Mouse (Mus musculus): ENCODE results near the gene Krt24. TPM values are rescaled to one million over a fixed set of nuclear protein-coding genes. Genes with fewer than 3 reads are reported as not detected.
A peak's percentile ranks its signal among the peaks of the same experiment; 100 is the strongest.

Krt24 gene
- not detected for total RNA-seq (2021)
- long read RNA-seq, experiment 1: 0 reads
- long read RNA-seq, experiment 2: 0 reads

DNA sequence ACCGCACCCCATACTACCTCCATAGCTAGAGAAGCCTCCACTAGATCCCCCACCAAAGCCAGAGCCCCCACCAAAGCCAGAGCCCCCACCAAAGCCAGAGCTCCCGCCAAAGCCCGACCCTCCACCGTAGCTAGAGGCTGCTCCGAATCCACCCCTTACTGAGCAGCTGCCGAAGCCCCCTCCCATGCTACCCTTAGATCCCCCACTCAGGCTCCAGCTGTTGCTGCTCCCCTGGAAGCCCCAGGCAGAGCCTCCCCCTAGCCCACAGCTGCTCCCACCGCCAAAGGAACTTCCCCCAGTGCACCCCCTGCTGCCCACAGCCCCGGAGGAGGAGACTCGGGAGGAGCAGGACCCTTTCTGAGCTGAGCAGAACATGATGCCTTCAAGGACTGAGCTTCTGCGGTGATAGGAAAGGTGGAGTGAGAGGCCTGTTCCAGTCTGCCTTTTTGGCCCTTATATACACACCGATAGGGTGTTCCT lies at the start of gene Krt24:
Gene Krt24, minus strand, starts transcription at position 430 of the 480 bp plus-strand sequence.
- no peak for DNase-seq (ENCODE audit: low spot score in 2 of 2)

- no peak for DNase-seq (ENCODE audit: low spot score in 2 of 2)
Measured at GRCm38 (mm10) chr11:99333426-99333825, 48.4 kb upstream of the Krt24 start.

GRCm38 (mm10) chr11:99329655-99330054 lies 44.6 kb upstream of the Krt24 start:
- DNase-seq (ENCODE audit: low spot score in 2 of 2): no peak

- DNase-seq (ENCODE audit: low spot score in 2 of 2): no peak
Measured at GRCm38 (mm10) chr11:99322851-99323250, 37.8 kb upstream of the Krt24 start, which contains the start of gene Krt25. Gene Krt25, minus strand, starts transcription at chr11:99322951.

DNA sequence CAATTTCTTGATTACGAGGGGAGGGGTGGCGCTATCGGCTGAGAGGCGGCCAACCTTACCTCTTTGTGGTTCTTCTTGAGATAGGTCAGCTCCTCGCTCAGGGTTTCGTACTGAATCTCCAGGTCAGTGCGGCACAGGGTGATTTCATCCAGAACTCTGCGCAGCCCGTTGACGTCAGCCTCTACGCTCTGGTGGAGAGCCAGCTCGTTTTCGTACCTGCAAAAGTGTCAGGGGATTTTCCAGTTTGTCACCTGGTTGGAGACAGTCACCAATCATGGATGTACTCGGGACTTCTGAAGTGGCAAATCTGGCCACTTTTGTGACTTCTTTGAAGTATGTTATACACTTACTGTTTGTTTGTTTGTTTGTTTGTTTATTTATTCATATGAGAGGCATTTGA lies 36.0 kb upstream of the Krt24 start:
- DNase-seq (ENCODE audit: low spot score in 2 of 2): no peak

DNA sequence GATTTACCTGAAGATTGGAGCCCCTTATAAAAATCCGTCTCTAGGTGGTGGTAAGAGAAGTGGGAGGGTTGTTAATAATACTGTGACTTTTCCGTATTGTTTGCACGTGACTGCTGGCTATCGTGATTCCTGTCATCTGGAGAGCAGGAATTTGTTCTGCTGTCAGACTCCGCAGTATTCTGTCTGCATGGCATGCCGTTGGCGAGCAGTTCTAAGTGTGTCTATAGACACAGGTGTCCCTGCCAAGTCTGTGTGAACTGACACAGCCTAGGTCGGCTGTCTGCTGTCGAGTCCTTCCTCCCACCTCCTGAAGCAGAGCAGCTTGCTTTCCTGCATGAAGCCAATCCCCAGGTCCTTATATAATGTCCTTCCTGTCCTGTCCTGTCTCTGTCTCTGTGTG lies 34.1 kb upstream of the Krt24 start:
- DNase-seq (ENCODE audit: low spot score in 2 of 2): no peak

DNA sequence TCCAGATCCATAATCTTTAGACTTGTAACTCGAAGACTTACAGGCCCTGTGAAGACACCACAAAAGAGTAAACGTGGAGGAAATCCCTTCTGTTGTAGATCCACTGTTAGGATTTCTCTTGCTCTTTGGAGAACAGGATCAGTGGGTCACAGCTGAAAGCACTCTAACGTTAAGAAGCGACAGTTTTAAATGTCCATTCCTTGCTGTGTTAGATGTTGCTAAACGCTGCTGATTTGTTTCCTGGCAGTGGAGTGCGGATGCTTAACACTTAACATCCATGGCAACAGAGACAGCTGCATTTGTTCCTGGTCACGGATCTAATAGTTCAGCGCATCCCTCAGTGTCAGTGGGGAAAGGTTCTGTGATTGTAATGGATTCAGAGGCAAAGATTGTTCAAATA lies 31.5 kb upstream of the Krt24 start:
- DNase-seq (ENCODE audit: low spot score in 2 of 2): no peak

- no peak for DNase-seq (ENCODE audit: low spot score in 2 of 2)
Measured at GRCm38 (mm10) chr11:99314594-99314993, 29.5 kb upstream of the Krt24 start.

GRCm38 (mm10) chr11:99310882-99311281 lies 25.8 kb upstream of the Krt24 start:
- no peak for DNase-seq (ENCODE audit: low spot score in 2 of 2)

DNA sequence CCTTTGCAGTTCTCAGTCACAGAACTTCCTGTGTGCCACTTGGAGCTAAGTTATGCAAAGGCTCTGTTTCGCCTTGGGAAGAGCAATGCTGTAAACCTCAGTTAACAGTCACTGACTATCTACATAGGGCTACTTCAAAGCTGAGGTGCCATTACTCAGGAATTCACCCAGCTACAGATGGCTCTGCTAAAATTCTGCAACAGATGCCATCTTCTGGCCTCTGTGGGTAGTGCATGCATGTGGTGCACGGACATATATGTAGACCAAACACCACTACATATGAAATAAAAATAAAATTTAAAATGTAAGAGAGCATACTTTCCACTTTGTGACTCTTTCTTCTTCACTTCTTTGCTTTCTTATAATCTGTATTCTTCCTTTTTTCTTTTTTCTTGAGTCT lies 22.5 kb upstream of the Krt24 start:
- peak in 1 of 2 experiments; percentile 41 for DNase-seq (ENCODE audit: low spot score in 2 of 2)

GRCm38 (mm10) chr11:99295039-99295438 lies 10.0 kb upstream of the Krt24 start:
- DNase-seq (ENCODE audit: low spot score in 2 of 2): no peak

- DNase-seq (ENCODE audit: low spot score in 2 of 2): peak in 1 of 2 experiments; percentile 20
Measured at GRCm38 (mm10) chr11:99292846-99293245, 7.8 kb upstream of the Krt24 start.

GRCm38 (mm10) chr11:99284011-99284410 lies 1.1 kb downstream of the Krt24 start:
- DNase-seq (ENCODE audit: low spot score in 2 of 2): no peak

DNA sequence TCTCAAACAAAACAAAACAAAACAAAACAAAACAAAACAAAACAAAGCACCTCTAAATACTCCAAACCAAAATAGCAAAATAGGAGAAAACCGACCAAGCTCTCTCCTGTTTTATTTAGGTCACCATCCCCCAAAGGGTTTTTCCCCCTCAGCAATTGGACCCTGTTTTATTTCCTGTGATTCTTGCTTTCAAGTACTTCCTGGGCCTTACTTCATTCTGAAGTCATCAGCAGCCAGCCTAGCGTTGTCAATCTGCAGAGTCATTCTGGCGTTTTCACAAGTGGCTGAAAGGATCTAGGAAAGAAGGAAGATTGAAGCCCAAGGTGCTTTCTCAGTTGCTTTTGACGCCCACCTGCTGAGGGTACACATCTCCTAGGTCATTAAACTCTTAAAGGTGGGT lies 1.7 kb downstream of the Krt24 start:
- no peak for DNase-seq (ENCODE audit: low spot score in 2 of 2)

DNA sequence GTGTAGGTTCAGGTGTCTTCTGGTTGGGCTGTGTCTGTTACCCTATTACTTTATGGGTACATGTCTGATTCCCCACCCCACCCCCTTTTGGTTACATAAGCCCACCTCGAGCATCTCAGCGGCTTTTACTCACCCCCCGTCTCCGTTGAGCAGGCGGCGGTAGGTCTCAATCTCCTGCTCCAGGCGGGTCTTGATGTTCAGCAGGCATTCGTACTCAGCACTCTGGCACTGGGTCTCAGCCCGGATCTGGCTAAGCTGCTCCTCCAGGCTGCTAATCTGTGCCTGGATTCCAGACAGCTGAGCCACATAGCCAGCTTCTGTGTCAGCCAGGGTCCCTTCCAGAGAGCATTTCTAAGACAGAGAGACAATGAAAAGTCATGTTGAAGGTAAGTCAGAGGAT lies 3.9 kb downstream of the Krt24 start:
- no peak for DNase-seq (ENCODE audit: low spot score in 2 of 2)

GRCm38 (mm10) chr11:99279986-99280385 lies 5.1 kb downstream of the Krt24 start:
- no peak for DNase-seq (ENCODE audit: low spot score in 2 of 2)

DNA sequence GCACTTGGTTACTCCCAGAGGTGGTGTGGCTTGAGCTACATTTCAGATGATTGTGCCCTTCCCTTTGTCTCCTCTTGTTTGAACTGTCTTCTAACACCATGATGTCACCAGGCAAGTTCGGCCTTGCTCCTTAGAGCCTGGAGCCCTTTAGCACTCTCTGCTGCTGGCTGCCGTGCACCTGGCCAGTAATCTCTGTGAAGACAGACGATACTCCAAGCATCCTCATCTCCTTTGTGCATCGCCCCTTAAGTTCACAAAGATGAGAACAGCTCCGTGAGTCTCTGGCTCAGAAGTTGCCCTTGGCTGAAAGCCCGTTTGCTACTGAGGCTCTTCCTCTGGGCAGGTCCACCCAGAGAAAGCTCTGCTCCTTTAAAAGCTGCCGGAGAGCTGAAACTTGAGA lies 8.3 kb downstream of the Krt24 start:
- no peak for DNase-seq (ENCODE audit: low spot score in 2 of 2)

DNA sequence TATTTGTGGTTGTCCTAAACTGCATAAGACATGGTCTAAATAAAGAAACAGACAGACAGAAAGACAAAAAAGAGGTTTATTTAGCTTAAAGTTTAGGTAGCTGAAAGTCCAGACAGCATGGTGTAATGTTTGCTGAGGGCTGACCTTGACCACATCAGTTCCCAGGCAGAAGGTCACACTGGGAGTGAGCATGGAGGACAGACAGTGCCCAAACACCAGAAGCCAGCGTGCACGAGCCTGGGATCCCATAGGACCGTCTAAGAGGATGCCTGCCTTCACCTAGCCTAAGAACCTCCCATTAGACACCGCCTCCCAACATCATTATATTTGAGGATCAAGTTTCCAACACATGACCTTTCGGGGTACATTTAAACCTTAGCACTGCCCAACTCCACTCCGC lies 9.4 kb downstream of the Krt24 start:
- no peak for DNase-seq (ENCODE audit: low spot score in 2 of 2)

- DNase-seq (ENCODE audit: low spot score in 2 of 2): no peak
Measured at GRCm38 (mm10) chr11:99272721-99273120, 12.3 kb downstream of the Krt24 start.

GRCm38 (mm10) chr11:99269192-99269591 lies 15.9 kb downstream of the Krt24 start:
- DNase-seq (ENCODE audit: low spot score in 2 of 2): no peak

DNA sequence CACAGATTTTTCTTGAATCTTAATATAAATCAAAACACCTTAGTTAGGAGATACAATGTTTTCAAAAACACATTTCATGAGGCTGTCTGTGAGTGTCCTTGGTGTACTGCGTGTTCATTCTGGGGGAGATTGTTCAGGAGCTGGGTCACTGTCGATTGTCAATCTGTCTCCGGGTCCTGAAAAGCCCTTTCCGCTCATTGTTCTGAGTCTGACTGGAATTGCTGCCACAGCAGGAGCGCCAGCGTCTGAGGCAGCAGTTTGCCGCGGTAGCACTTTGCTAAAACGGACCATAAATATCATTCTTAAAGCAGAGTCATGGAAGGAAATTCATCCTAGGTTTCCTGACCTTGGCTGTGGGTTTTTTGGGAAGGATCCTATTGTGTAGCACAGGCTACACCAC lies 19.3 kb downstream of the Krt24 start:
- DNase-seq (ENCODE audit: low spot score in 2 of 2): no peak

GRCm38 (mm10) chr11:99265220-99265619 lies 19.8 kb downstream of the Krt24 start:
- DNase-seq (ENCODE audit: low spot score in 2 of 2): no peak

- DNase-seq (ENCODE audit: low spot score in 2 of 2): no peak
Measured at GRCm38 (mm10) chr11:99256213-99256612, 28.8 kb downstream of the Krt24 start.

- no peak for DNase-seq (ENCODE audit: low spot score in 2 of 2)
Measured at GRCm38 (mm10) chr11:99255316-99255715, 29.7 kb downstream of the Krt24 start.

Measured in gastrocnemius, postnatal 4 days (tissue).